Mouse (Mus musculus): Measurements from ENCODE around the gene Insrr. TPM values are rescaled to one million over a fixed set of nuclear protein-coding genes. Genes with fewer than 3 reads are reported as not detected.

Gene Insrr
- total and polyA plus RNA-seq, 2 experiments from 2014 or later = not detected

DNA sequence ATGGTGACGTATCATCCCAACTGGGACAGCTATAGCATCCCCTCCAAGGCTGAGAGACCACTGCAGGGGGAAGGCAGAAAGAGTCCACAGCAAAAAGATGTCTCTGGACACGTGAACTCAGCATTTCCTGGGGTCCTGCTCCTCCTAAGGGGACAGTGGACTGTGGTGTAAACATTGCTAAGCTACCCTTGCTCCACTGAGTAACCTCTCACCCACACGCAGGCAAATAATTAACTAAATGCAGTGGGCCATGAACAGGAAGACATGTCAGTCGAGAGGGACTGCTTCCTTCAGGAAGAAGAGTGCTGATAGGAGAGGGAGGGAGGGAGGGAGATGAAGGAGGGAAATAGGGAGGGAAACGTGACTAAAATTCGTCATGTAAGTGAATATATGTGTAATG is 25.7 kb upstream of the Insrr start:
- ATAC-seq (ENCODE audit: insufficient read depth, low read depth) = no peak
- H3K27me3 ChIP-seq (ENCODE audit: control insufficient read depth, insufficient read depth, low read length) = peaks cover 33% of the 10 kb centered on the region

DNA sequence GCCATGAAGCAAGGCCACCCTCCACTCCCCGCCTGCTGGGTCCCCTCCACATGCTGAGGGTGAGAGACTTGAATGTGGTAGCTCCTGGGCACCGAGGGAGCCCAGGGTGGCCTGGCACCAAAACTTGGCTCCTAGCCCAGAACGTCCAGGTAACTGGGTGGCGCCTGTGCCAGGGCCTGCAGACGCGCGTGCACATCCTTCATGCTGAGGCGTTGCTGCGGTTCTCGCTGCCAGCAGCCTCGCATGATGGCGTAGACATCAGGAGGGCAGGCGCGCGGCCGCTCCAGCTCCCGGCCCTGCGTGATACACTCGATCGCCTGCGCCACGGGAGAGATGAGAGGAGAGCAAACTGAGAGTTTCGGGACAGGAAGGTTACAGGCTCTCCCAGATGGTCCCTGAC is 18.5 kb upstream of the Insrr start:
- no peak overlapping the region for H3K4me2 ChIP-seq (ENCODE audit: low read depth, low read length)
- ATAC-seq (ENCODE audit: insufficient read depth, low read depth) = no peak
- no peak overlapping the region for H3K4me3 ChIP-seq (ENCODE audit: low read depth, low read length)
- H3K9me3 ChIP-seq (replicated peaks; ENCODE audit: control insufficient read depth, low read length) = no peaks in the 10 kb centered on the region
- WGBS = 55% methylated on average over 23 of the region's 23 CpGs
- no peaks in the 10 kb centered on the region for H3K4me1 ChIP-seq (ENCODE audit: control insufficient read depth, insufficient read depth)
- no peak overlapping the region for H3K27ac ChIP-seq (ENCODE audit: low read depth)
- TF ChIP-seq CTCF (IDR thresholded peaks at IDR 0.05; ENCODE audit: low read depth) (no peak), EP300 (IDR thresholded peaks at IDR 0.05; ENCODE audit: low read depth) (no peak)
- no peaks in the 10 kb centered on the region for H3K36me3 ChIP-seq (replicated peaks; ENCODE audit: control insufficient read depth, insufficient read depth, low read length)
- H3K27me3 ChIP-seq (ENCODE audit: control insufficient read depth, insufficient read depth, low read length) = peaks cover 54% of the 10 kb centered on the region
- no peak for DNase-seq (ENCODE audit: low spot score)
- no peak overlapping the region for H3K9ac ChIP-seq (replicated peaks; ENCODE audit: low read depth, low read length)

More for the DNA sequence above, 25.7 kb upstream of the Insrr start:
- no peak for DNase-seq (ENCODE audit: low spot score)
- no peak overlapping the region for H3K4me3 ChIP-seq (ENCODE audit: low read depth, low read length)
- no peak overlapping the region for H3K9ac ChIP-seq (replicated peaks; ENCODE audit: low read depth, low read length)
- H3K27ac ChIP-seq (ENCODE audit: low read depth) = no peak overlapping the region
- H3K4me2 ChIP-seq (ENCODE audit: low read depth, low read length) = no peak overlapping the region
- TF ChIP-seq CTCF (IDR thresholded peaks at IDR 0.05; ENCODE audit: low read depth) (no peak), EP300 (IDR thresholded peaks at IDR 0.05; ENCODE audit: low read depth) (no peak)
- H3K36me3 ChIP-seq (replicated peaks; ENCODE audit: control insufficient read depth, insufficient read depth, low read length) = no peaks in the 10 kb centered on the region
- no peaks in the 10 kb centered on the region for H3K9me3 ChIP-seq (replicated peaks; ENCODE audit: control insufficient read depth, low read length)
- 38% methylated on average over 6 of the region's 6 CpGs for WGBS
- H3K4me1 ChIP-seq (ENCODE audit: control insufficient read depth, insufficient read depth) = no peaks in the 10 kb centered on the region

DNA sequence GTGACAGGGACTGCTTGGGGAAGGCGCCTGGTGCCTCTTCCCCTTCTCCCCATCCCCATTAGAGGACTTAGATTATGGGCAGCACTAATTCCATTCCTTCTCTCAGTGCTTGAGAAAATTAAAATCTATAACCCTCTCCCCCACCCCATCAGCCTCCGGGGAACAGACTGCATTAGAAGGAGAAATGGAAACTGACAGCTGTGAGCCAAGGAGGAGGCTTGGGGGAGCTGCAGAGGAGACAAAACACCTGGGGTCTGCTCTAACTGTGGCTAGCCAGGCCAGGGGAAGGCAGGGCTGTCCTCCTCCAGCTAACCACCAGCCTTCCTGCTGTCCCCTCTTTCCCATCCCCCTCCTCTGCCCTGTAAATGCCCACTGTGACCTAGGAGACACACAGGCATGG is 17.7 kb upstream of the Insrr start:
- TF ChIP-seq CTCF (IDR thresholded peaks at IDR 0.05; ENCODE audit: low read depth) (no peak), EP300 (IDR thresholded peaks at IDR 0.05; ENCODE audit: low read depth) (no peak)

DNA sequence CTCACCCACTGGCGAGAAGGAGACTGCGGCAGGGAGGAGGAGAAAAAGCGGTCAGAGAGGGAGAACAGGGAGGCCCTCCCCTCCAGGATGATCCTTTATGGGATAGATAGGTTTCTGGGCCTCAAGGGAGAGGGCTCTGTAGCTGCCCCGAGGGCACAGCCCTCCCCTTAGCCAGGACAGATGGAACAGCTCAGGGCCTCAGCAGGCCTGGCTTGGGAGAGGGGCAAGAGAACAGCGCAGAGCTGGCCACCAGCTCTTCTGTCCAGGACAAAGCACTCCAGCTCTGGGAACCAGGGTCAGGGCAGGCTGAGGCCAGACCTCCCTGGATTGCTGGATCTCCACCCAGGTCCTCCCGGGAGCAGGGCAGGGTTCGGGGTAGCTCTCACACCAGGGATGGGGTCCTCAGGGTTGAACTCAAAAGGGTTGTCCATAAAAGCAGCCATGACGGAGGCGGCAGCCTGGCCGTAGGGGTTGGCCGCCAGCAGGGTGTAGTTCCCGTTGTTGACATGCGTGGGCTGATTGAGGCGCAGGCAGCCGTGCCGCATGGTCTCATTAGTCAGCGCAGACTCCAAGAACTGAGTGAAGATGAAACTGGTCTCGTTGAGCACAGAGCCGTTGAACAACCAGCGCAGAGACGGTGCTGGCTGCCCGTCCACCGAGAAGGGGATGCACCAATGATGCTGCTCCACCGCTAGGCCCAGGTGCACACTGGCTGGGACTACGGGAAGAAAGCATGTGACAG is 13.3 kb upstream of the Insrr start:
- no peak for TF ChIP-seq CTCF (IDR thresholded peaks at IDR 0.05; ENCODE audit: low read depth)
- no peak for TF ChIP-seq EP300 (IDR thresholded peaks at IDR 0.05; ENCODE audit: low read depth)
- DNase-seq (ENCODE audit: low spot score) (no peak), ATAC-seq (ENCODE audit: insufficient read depth, low read depth) (no peak)
- no peak overlapping the region for H3K4me2 ChIP-seq (ENCODE audit: low read depth, low read length)
- H3K4me1 ChIP-seq (ENCODE audit: control insufficient read depth, insufficient read depth) = peaks cover 8% of the 10 kb centered on the region; the same call in 1 of the 2 replicates
- 81% methylated on average over 25 of the region's 25 CpGs for WGBS
- no peak overlapping the region for H3K4me3 ChIP-seq (ENCODE audit: low read depth, low read length)
- H3K27ac ChIP-seq (ENCODE audit: low read depth) = no peak overlapping the region
- peaks cover 40% of the 10 kb centered on the region for H3K27me3 ChIP-seq (ENCODE audit: control insufficient read depth, insufficient read depth, low read length)
- H3K36me3 ChIP-seq (replicated peaks; ENCODE audit: control insufficient read depth, insufficient read depth, low read length) = no peaks in the 10 kb centered on the region
- H3K9ac ChIP-seq (replicated peaks; ENCODE audit: low read depth, low read length) = no peak overlapping the region
- H3K9me3 ChIP-seq (replicated peaks; ENCODE audit: control insufficient read depth, low read length) = no peaks in the 10 kb centered on the region

More for the DNA sequence above, 17.7 kb upstream of the Insrr start:
- H3K4me1 ChIP-seq (ENCODE audit: control insufficient read depth, insufficient read depth) = no peaks in the 10 kb centered on the region
- H3K27me3 ChIP-seq (ENCODE audit: control insufficient read depth, insufficient read depth, low read length) = peaks cover 54% of the 10 kb centered on the region
- 55% methylated on average over 2 of the region's 2 CpGs for WGBS
- no peak overlapping the region for H3K27ac ChIP-seq (ENCODE audit: low read depth)
- no peaks in the 10 kb centered on the region for H3K36me3 ChIP-seq (replicated peaks; ENCODE audit: control insufficient read depth, insufficient read depth, low read length)
- ATAC-seq (ENCODE audit: insufficient read depth, low read depth) = no peak
- no peaks in the 10 kb centered on the region for H3K9me3 ChIP-seq (replicated peaks; ENCODE audit: control insufficient read depth, low read length)
- H3K9ac ChIP-seq (replicated peaks; ENCODE audit: low read depth, low read length) = no peak overlapping the region
- no peak overlapping the region for H3K4me2 ChIP-seq (ENCODE audit: low read depth, low read length)
- no peak for DNase-seq (ENCODE audit: low spot score)
- no peak overlapping the region for H3K4me3 ChIP-seq (ENCODE audit: low read depth, low read length)

DNA sequence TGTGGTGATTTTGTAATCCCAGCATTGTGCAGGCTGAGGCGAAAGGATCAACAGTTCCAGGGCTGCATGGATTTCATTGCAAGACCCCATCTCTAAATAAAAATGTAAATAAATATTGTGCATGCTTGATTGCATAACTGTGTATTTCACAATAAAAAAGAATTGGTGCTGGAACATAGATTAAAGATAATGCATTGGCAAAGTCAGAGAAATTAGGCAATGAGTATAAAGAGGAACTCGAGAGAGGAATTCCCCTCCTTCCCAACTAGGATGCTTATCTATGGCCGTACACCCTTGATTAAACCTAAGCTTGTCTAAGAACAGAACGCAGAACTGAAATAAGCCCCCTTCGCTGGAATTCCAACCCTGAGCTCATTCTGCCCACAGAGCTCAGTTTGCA is 11.6 kb upstream of the Insrr start:
- no peaks in the 10 kb centered on the region for H3K36me3 ChIP-seq (replicated peaks; ENCODE audit: control insufficient read depth, insufficient read depth, low read length)
- no peak overlapping the region for H3K9ac ChIP-seq (replicated peaks; ENCODE audit: low read depth, low read length)
- H3K9me3 ChIP-seq (replicated peaks; ENCODE audit: control insufficient read depth, low read length) = no peaks in the 10 kb centered on the region
- H3K4me1 ChIP-seq (ENCODE audit: control insufficient read depth, insufficient read depth) = peaks cover 8% of the 10 kb centered on the region; the same call in 1 of the 2 replicates
- DNase-seq (ENCODE audit: low spot score) (no peak), ATAC-seq (ENCODE audit: insufficient read depth, low read depth) (no peak)
- TF ChIP-seq CTCF (IDR thresholded peaks at IDR 0.05; ENCODE audit: low read depth) (no peak), EP300 (IDR thresholded peaks at IDR 0.05; ENCODE audit: low read depth) (no peak)
- H3K27me3 ChIP-seq (ENCODE audit: control insufficient read depth, insufficient read depth, low read length) = peaks cover 24% of the 10 kb centered on the region; the same call in 1 of the 2 replicates
- H3K4me2 ChIP-seq (ENCODE audit: low read depth, low read length) = no peak overlapping the region
- WGBS = 49% methylated on average over 5 of the region's 5 CpGs
- H3K27ac ChIP-seq (ENCODE audit: low read depth) = no peak overlapping the region
- no peak overlapping the region for H3K4me3 ChIP-seq (ENCODE audit: low read depth, low read length)
